Mouse (Mus musculus) heart, postnatal 0 days (tissue): ENCODE results near the gene Fut1. TPM values are rescaled to one million over a fixed set of nuclear protein-coding genes. Genes with fewer than 3 reads are reported as not detected.

Experiments
- ATAC-seq: fragments of 200-750 bp; cut with Nextera tagmentation; 2 replicates; pipeline ENCODE4 v1.8.0; 2017; ENCODE audit warnings: low read depth, moderate number of reproducible peaks, moderate library complexity; ENCODE audit not compliant: insufficient read depth
- DNase-seq: peaks from one replicate; pipeline ENCODE4 v3.0.0-alpha.2; 2016; ENCODE audit warnings: low spot score
- H3K27ac ChIP-seq: fragments of 300-500 bp; sonication (generic); 2 replicates; pipeline ENCODE4 v1.5.1; 2014; ENCODE audit warnings: low read depth, mild to moderate bottlenecking
- H3K27me3 ChIP-seq: fragments of 300-500 bp; sonication (generic); 2 replicates; pipeline ENCODE4 v1.6.1; 2014; ENCODE audit warnings: low read length, mixed read lengths; ENCODE audit not compliant: control insufficient read depth, insufficient read depth
- H3K36me3 ChIP-seq: fragments of 300-500 bp; sonication (generic); replicated peaks from 2 replicates; pipeline ENCODE4 v1.6.1; 2014; ENCODE audit warnings: low read length, mixed read lengths; ENCODE audit not compliant: control insufficient read depth, insufficient read depth
- H3K4me1 ChIP-seq: fragments of 300-500 bp; sonication (generic); 2 replicates; pipeline ENCODE4 v1.6.1; 2014; ENCODE audit warnings: antibody characterized with exemption; ENCODE audit not compliant: control insufficient read depth, insufficient read depth
- H3K4me2 ChIP-seq: fragments of 300-500 bp; sonication (generic); 2 replicates; pipeline ENCODE4 v1.6.1; 2014; ENCODE audit warnings: low read depth, mild to moderate bottlenecking, low read length, moderate library complexity
- H3K4me3 ChIP-seq: fragments of 300-500 bp; sonication (generic); 2 replicates; pipeline ENCODE4 v1.5.1; 2014; ENCODE audit warnings: low read depth, low read length
- H3K9ac ChIP-seq: fragments of 300-500 bp; sonication (generic); replicated peaks from 2 replicates; pipeline ENCODE4 v1.6.1; 2014; ENCODE audit warnings: low read depth, low read length, mixed read lengths
- H3K9me3 ChIP-seq: fragments of 300-500 bp; sonication (generic); replicated peaks from 2 replicates; pipeline ENCODE4 v1.6.1; 2016; ENCODE audit warnings: low read length; ENCODE audit not compliant: control insufficient read depth
- CTCF ChIP-seq: IDR thresholded peaks from 2 replicates; pipeline ENCODE4 v1.5.1; 2016; ENCODE audit warnings: antibody characterized with exemption, control low read depth, low read depth
- EP300 ChIP-seq: IDR thresholded peaks from 2 replicates; pipeline ENCODE4 v1.6.1; 2016; ENCODE audit warnings: antibody characterized with exemption, low read depth
- WGBS: fragments of 180-500 bp; shearing (Covaris S2); extraction: QIAGEN DNeasy Blood & Tissue Kit; methylation state at CpG from one replicate; pipeline ENCODE4 v1.1.7; 2014; 5-methylcytosine and 5-hydroxymethylcytosine counted together
- polyA plus RNA-seq: library from polyadenylated mRNA; unstranded; fragments of >200 nt; fragmentation: Nextera tagmentation; extraction: Ambion mirVana; gene quantifications from 2 replicates; pipeline ENCODE4 v1.2.1, GENCODE M21; 2015
- total RNA-seq: library from RNA; depleted of rRNA; stranded (reverse); fragments of >200 nt; gene quantifications from 2 replicates; pipeline ENCODE4 v1.2.3, GENCODE M21; 2014; ENCODE audit warnings: low replicate concordance

The Fut1 gene
- total and polyA plus RNA-seq, 2 experiments from 2014 or later, result not detected

- 87% methylated on average over 5 of the region's 5 CpGs for WGBS
- ATAC-seq, result no peak
Measured at GRCm38 (mm10) chr7:45597013-45597412, 20.1 kb upstream of the Fut1 start.

GRCm38 (mm10) chr7:45597527-45597926, 19.6 kb upstream of the Fut1 start:
- 87% methylated on average over 6 of the region's 6 CpGs for WGBS
- Histone ChIP-seq H3K9me3 (no peaks in the 10 kb centered on the region), H3K4me3 (no peak overlapping the region), H3K36me3 (no peaks in the 10 kb centered on the region), H3K27ac (no peak overlapping the region), H3K4me2 (no peak overlapping the region), H3K9ac (no peak overlapping the region), H3K4me1 (no peaks in the 10 kb centered on the region; the same call in 1 of the 2 replicates), H3K27me3 (no peaks in the 10 kb centered on the region)
- TF ChIP-seq EP300 (no peak), CTCF (no peak)
- no peak for DNase-seq
- no peak for ATAC-seq

More at GRCm38 (mm10) chr7:45597013-45597412, 20.1 kb upstream of the Fut1 start:
- Histone ChIP-seq H3K4me3 (no peak overlapping the region), H3K4me2 (no peak overlapping the region), H3K27ac (no peak overlapping the region), H3K27me3 (no peaks in the 10 kb centered on the region), H3K36me3 (no peaks in the 10 kb centered on the region), H3K9ac (no peak overlapping the region), H3K9me3 (no peaks in the 10 kb centered on the region), H3K4me1 (no peaks in the 10 kb centered on the region; the same call in 1 of the 2 replicates)
- no peak for TF ChIP-seq EP300
- TF ChIP-seq CTCF, result no peak
- DNase-seq, result no peak

GRCm38 (mm10) chr7:45598960-45599879, 17.9 kb upstream of the Fut1 start:
- Histone ChIP-seq H3K9me3 (no peaks in the 10 kb centered on the region), H3K36me3 (no peaks in the 10 kb centered on the region), H3K4me3 (no peak overlapping the region), H3K27me3 (no peaks in the 10 kb centered on the region), H3K27ac (no peak overlapping the region), H3K4me2 (no peak overlapping the region), H3K9ac (no peak overlapping the region), H3K4me1 (no peaks in the 10 kb centered on the region; the same call in 1 of the 2 replicates)
- TF ChIP-seq EP300 (no peak), CTCF (no peak)
- DNase-seq, result no peak
- ATAC-seq, result no peak
- 43% methylated on average over 18 of the region's 18 CpGs for WGBS

- Histone ChIP-seq H3K9ac (no peak overlapping the region), H3K9me3 (no peaks in the 10 kb centered on the region), H3K36me3 (no peaks in the 10 kb centered on the region), H3K4me3 (no peak overlapping the region), H3K4me1 (no peaks in the 10 kb centered on the region), H3K27ac (no peak overlapping the region), H3K4me2 (no peak overlapping the region), H3K27me3 (no peaks in the 10 kb centered on the region)
- WGBS, result 68% methylated on average over 9 of the region's 9 CpGs
- ATAC-seq (no peak), DNase-seq (no peak)
- TF ChIP-seq EP300 (no peak), CTCF (no peak)
Measured at GRCm38 (mm10) chr7:45605704-45606289, 11.3 kb upstream of the Fut1 start.

- H3K9me3 ChIP-seq, result no peaks in the 10 kb centered on the region
- no peak overlapping the region for H3K27ac ChIP-seq
- ATAC-seq, result no peak
Measured at GRCm38 (mm10) chr7:45609511-45609910, 7.6 kb upstream of the Fut1 start.

More at GRCm38 (mm10) chr7:45609511-45609910, 7.6 kb upstream of the Fut1 start:
- H3K36me3 ChIP-seq, result no peaks in the 10 kb centered on the region
- DNase-seq, result no peak
- 48% methylated on average over 1 of the region's 1 CpGs for WGBS
- no peaks in the 10 kb centered on the region for H3K4me1 ChIP-seq
- H3K4me3 ChIP-seq, result no peak overlapping the region
- H3K9ac ChIP-seq, result no peak overlapping the region
- no peak for TF ChIP-seq CTCF
- TF ChIP-seq EP300, result no peak
- no peak overlapping the region for H3K4me2 ChIP-seq
- H3K27me3 ChIP-seq, result no peaks in the 10 kb centered on the region
